Mouse (Mus musculus) erythroblast, embryonic 14.5 days (primary cell): ENCODE measurements around the gene Wdr90.

Experiments used
- GATA1 ChIP-seq: IDR thresholded peaks from 2 replicates; pipeline ENCODE4 v1.6.1; 2012; ENCODE audit warnings: low read length, inconsistent platforms, mixed read lengths
- TAL1 ChIP-seq: IDR thresholded peaks from 3 replicates; pipeline ENCODE4 v1.6.1; 2012; ENCODE audit warnings: low read length, inconsistent platforms, mixed read lengths

- TF ChIP-seq TAL1 (no peak), GATA1 (no peak)
Measured at GRCm38 (mm10) chr17:25867509-25867835, 6.2 kb upstream of the Wdr90 start.
